Mouse (Mus musculus) heart, embryonic 16.5 days (tissue): Measurements from ENCODE around the gene Tead4. TPM values are rescaled to one million over a fixed set of nuclear protein-coding genes. Genes with fewer than 3 reads are reported as not detected.

Experiments used
- ATAC-seq: fragments of 200-750 bp; cut with Nextera tagmentation; replicated peaks from 2 replicates; pipeline ENCODE4 v1.8.0; 2017; ENCODE audit warnings: moderate number of reproducible peaks; ENCODE audit not compliant: insufficient read depth, low FRiP score; ENCODE audit errors: extremely low read depth
- H3K27ac ChIP-seq: fragments of 300-500 bp; sonication (generic); 2 replicates; pipeline ENCODE4 v1.5.1; 2014; ENCODE audit warnings: mild to moderate bottlenecking, low read length, control low read depth, moderate library complexity
- H3K27me3 ChIP-seq: fragments of 300-500 bp; sonication (generic); 2 replicates; pipeline ENCODE4 v1.6.1; 2014; ENCODE audit warnings: low read length, mixed read lengths; ENCODE audit not compliant: control insufficient read depth, insufficient read depth
- H3K36me3 ChIP-seq: fragments of 300-500 bp; sonication (generic); 2 replicates; pipeline ENCODE4 v1.6.1; 2014; ENCODE audit not compliant: control insufficient read depth, insufficient read depth
- H3K4me1 ChIP-seq: fragments of 300-500 bp; sonication (generic); 2 replicates; pipeline ENCODE4 v1.6.1; 2014; ENCODE audit warnings: low read length, mixed read lengths; ENCODE audit not compliant: control insufficient read depth, insufficient read depth
- H3K4me2 ChIP-seq: fragments of 300-500 bp; sonication (generic); 2 replicates; pipeline ENCODE4 v1.6.1; 2014; ENCODE audit warnings: low read depth, mild to moderate bottlenecking, control low read depth, low read length
- H3K4me3 ChIP-seq: fragments of 300-500 bp; sonication (generic); 2 replicates; pipeline ENCODE4 v1.5.1; 2014; ENCODE audit warnings: mild to moderate bottlenecking, control low read depth, low read length
- H3K9ac ChIP-seq: fragments of 300-500 bp; sonication (generic); 2 replicates; pipeline ENCODE4 v1.6.1; 2014; ENCODE audit warnings: low read length, control low read depth
- H3K9me3 ChIP-seq: fragments of 300-500 bp; sonication (generic); replicated peaks from 2 replicates; pipeline ENCODE4 v1.6.1; 2016; ENCODE audit warnings: low read length; ENCODE audit not compliant: control insufficient read depth
- WGBS: fragments of 180-500 bp; shearing (Covaris S2); extraction: QIAGEN DNeasy Blood & Tissue Kit; methylation state at CpG from one replicate; pipeline ENCODE4 v1.1.7; 2014; 5-methylcytosine and 5-hydroxymethylcytosine counted together
- polyA plus RNA-seq: library from polyadenylated mRNA; unstranded; fragments of >200 nt; fragmentation: Nextera tagmentation; extraction: Ambion mirVana; gene quantifications from 2 replicates; pipeline ENCODE4 v1.2.1, GENCODE M21; 2015

Tead4 gene
- polyA plus RNA-seq, 1 experiment from 2014 or later, result 2.7 TPM

DNA sequence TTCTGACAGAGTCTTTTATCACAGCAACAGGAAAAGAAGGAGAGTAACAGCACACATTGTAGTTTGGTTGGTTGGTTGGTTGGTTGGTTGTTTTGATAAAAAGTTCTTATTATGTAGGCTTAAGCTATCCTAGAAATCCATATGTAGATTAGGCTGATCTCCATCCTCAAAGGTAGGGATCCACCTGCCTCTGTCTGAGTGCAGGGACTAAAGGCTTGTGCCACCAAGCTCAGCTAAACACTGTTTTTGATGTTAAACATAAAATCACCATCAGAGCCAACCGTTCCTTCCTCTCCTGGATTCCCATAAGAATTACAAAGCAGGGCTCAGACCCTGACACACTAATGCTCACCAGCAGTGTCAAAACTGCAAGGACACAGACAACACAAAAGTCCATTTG, 39.1 kb downstream of the Tead4 start:
- Histone ChIP-seq H3K9ac (no peak overlapping the region), H3K27me3 (no peaks in the 10 kb centered on the region), H3K4me2 (no peak overlapping the region), H3K36me3 (no peaks in the 10 kb centered on the region), H3K4me3 (no peak overlapping the region), H3K9me3 (no peaks in the 10 kb centered on the region), H3K27ac (no peak overlapping the region), H3K4me1 (no peaks in the 10 kb centered on the region)
- whole genome bisulfite sequencing, result 78% methylated on average over 1 of the region's 1 CpGs
- no peak for ATAC-seq

DNA sequence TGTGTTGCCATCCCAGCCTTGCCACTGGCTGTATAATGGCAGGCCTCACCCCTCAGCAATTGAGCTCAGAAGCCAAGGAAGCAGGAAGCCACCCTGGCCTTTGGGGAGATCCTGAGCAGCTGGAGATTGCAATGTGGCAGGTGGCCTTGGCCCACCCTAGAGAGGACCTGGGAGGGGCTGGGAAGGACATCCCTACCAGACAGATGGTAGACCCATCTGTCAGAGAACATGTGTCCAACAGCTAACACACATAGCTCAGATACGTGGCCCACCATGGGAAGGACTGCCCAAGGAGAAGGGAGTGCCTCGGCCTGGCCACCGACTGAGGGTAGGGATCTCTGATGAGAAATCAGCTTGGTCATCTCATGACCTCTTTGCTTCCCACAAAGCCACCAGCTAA, 41.4 kb downstream of the Tead4 start:
- Histone ChIP-seq H3K9ac (no peak overlapping the region), H3K36me3 (no peaks in the 10 kb centered on the region), H3K4me3 (no peak overlapping the region), H3K9me3 (no peaks in the 10 kb centered on the region), H3K27me3 (no peaks in the 10 kb centered on the region), H3K4me2 (no peak overlapping the region), H3K27ac (no peak overlapping the region), H3K4me1 (no peaks in the 10 kb centered on the region)
- WGBS, result 90% methylated on average over 3 of the region's 3 CpGs
- no peak for ATAC-seq

GRCm38 (mm10) chr6:128255941-128256340, 44.7 kb downstream of the Tead4 start:
- ATAC-seq, result no peak
- WGBS, result 61% methylated on average over 2 of the region's 2 CpGs
- Histone ChIP-seq H3K4me3 (no peak overlapping the region), H3K27me3 (no peaks in the 10 kb centered on the region), H3K27ac (no peak overlapping the region), H3K9ac (no peak overlapping the region), H3K4me1 (no peaks in the 10 kb centered on the region), H3K36me3 (no peaks in the 10 kb centered on the region), H3K9me3 (no peaks in the 10 kb centered on the region), H3K4me2 (no peak overlapping the region)

- Histone ChIP-seq H3K9ac (no peak overlapping the region), H3K4me2 (no peak overlapping the region), H3K4me3 (no peak overlapping the region), H3K27me3 (no peaks in the 10 kb centered on the region), H3K27ac (no peak overlapping the region), H3K36me3 (no peaks in the 10 kb centered on the region), H3K9me3 (no peaks in the 10 kb centered on the region), H3K4me1 (no peaks in the 10 kb centered on the region)
- ATAC-seq, result no peak
- 65% methylated on average over 4 of the region's 4 CpGs for WGBS
Observed at GRCm38 (mm10) chr6:128255292-128255691, 45.3 kb downstream of the Tead4 start.

- no peak overlapping the region for H3K4me2 ChIP-seq
- no peaks in the 10 kb centered on the region for H3K9me3 ChIP-seq
- H3K27me3 ChIP-seq, result no peaks in the 10 kb centered on the region
- H3K27ac ChIP-seq, result no peak overlapping the region
- 71% methylated on average over 4 of the region's 4 CpGs for WGBS
- H3K4me1 ChIP-seq, result no peaks in the 10 kb centered on the region
- H3K9ac ChIP-seq, result no peak overlapping the region
- H3K4me3 ChIP-seq, result no peak overlapping the region
- ATAC-seq, result no peak
- H3K36me3 ChIP-seq, result no peaks in the 10 kb centered on the region
Observed at GRCm38 (mm10) chr6:128254551-128254950, 46.1 kb downstream of the Tead4 start.

- H3K4me1 ChIP-seq, result no peaks in the 10 kb centered on the region
- no peak overlapping the region for H3K4me2 ChIP-seq
- no peak overlapping the region for H3K9ac ChIP-seq
- H3K27me3 ChIP-seq, result no peaks in the 10 kb centered on the region
- ATAC-seq, result no peak
- H3K9me3 ChIP-seq, result 0 out of 2 replicates have a peak, but pooled peaks cover 2% of the 10 kb centered on the region
- 89% methylated on average over 2 of the region's 2 CpGs for WGBS
- no peaks in the 10 kb centered on the region for H3K36me3 ChIP-seq
- H3K27ac ChIP-seq, result no peak overlapping the region
- H3K4me3 ChIP-seq, result no peak overlapping the region
Observed at GRCm38 (mm10) chr6:128253111-128253510, 47.5 kb downstream of the Tead4 start.

DNA sequence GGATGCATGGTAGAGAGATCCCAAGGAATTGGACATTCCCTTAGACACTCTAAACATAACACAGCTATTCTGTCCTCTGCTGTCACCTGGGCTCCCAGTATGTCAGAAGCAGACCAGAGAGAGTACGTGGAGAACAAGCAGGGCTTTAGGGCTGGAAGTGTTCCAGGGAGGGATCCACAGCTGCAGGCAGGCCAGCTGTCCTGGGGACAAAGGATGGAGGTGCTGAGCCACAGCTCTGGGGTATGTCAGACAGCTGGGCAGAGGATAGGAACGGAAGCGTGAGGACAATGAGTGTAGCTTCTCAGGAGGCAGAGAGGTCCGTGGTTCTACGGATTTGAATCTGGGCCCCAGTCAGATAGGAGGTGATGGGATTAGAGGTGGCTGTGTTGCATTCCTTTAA, 50.0 kb downstream of the Tead4 start:
- Histone ChIP-seq H3K9me3 (0 out of 2 replicates have a peak, but pooled peaks cover 2% of the 10 kb centered on the region), H3K27ac (no peak overlapping the region), H3K4me2 (no peak overlapping the region), H3K27me3 (no peaks in the 10 kb centered on the region), H3K4me3 (no peak overlapping the region), H3K9ac (no peak overlapping the region), H3K36me3 (no peaks in the 10 kb centered on the region), H3K4me1 (no peaks in the 10 kb centered on the region)
- WGBS, result 69% methylated on average over 5 of the region's 5 CpGs
- ATAC-seq, result no peak

DNA sequence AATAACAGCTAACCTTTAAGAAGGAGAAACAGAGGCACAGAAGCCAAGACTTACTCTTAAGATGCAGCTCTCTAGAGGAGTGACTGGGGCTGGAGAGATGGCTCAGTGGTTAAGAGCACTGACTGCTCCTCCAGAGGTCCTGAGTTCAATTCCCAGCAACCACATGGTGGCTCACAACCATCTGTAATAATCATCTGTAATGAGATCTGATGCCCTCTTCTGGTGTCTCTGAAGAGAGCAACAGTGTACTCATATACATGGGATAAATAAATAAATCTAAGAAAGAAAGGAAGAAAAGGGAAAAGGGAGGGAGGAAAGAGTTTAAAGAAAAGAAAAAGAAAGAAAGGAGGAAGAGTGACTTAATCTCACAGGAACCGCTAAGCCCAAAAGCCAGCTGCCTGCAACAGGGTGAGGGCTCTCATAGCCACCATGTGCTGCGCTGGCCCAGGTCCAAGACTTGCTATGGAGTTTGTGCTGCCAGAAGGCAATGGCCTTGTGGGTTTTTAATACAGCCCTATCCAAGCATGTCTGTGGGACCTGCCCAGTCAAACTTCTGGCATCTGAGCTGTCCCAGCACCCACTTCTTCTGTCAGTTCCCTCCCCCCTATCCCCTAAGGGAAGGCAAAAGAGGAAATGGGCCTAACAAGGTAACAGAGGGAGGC, 63.4 kb downstream of the Tead4 start:
- no peak overlapping the region for H3K4me3 ChIP-seq
- H3K9me3 ChIP-seq, result no peaks in the 10 kb centered on the region
- H3K27me3 ChIP-seq, result no peaks in the 10 kb centered on the region
- 59% methylated on average over 2 of the region's 2 CpGs for WGBS
- H3K36me3 ChIP-seq, result no peaks in the 10 kb centered on the region
- H3K27ac ChIP-seq, result no peak overlapping the region
- no peak overlapping the region for H3K9ac ChIP-seq
- ATAC-seq, result no peak
- H3K4me2 ChIP-seq, result no peak overlapping the region
- H3K4me1 ChIP-seq, result no peaks in the 10 kb centered on the region

DNA sequence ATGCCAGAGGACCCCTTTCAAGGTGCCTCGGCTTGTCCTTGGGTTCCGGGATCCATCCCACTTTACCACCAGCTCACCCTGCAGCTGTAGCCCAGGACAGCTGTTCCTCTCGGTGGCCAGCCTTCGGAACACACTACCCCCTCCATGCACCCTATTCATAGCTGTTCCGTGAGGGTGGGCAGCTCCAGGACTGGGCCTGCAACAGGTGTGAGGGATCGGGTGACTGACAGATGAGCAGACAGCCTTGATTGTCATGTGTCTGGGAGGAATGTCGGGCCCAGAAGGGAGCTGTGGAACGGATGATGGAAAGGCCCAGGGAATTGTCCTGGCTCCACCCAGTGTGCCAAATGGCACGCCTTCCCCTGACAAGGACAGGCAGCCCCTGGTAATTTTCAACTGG, 64.0 kb downstream of the Tead4 start:
- Histone ChIP-seq H3K4me1 (no peaks in the 10 kb centered on the region), H3K9ac (no peak overlapping the region), H3K4me2 (no peak overlapping the region), H3K27me3 (no peaks in the 10 kb centered on the region), H3K4me3 (no peak overlapping the region), H3K36me3 (no peaks in the 10 kb centered on the region), H3K27ac (no peak overlapping the region), H3K9me3 (no peaks in the 10 kb centered on the region)
- 61% methylated on average over 9 of the region's 9 CpGs for WGBS
- no peak for ATAC-seq
